In the genomic region with DNA sequence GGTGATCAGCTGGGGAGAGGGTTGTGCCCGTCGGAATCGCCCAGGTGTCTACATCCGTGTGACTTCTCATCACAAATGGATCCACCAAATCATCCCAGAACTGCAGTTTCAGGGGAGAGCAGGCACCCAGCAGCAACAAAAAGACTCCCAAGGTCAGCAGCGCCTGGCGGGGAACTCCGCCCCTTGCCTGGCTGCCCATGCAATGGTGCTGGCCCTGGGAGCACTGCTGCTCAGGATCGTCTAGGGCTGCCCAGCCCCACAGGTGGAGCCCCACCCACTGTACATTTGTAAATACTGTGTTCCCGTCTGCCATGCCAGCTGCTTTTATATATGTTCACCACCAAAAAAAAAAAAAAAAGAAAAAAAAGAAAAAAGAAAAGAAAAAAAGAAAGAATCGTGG, we compare ENCODE assay signal across 29 mouse cellular contexts. TPM values are rescaled to one million over a fixed set of nuclear protein-coding genes. Genes with fewer than 3 reads are reported as not detected.
A peak's percentile ranks its signal among the peaks of the same experiment; 100 is the strongest.
DNase-seq lines count a peak whose midpoint lies in the region; ATAC-seq and TF ChIP-seq lines count a peak whose summit lies in the region.
"Had no signal": no experiment of that assay in that cellular context is flagged by ENCODE, and none has a peak within 500 bp of the region (broad histone marks: within the 10 kb centered on the region; RNA-seq: fewer than 3 reads in every experiment).

No protein-coding gene starts in this region.

- H3K4me2 ChIP-seq in intestine, embryonic 15.5 days (replicated peaks) = no peak overlapping the region
- H3K4me2 ChIP-seq in intestine, postnatal 0 days (replicated peaks; ENCODE audit: low read depth) = no peak overlapping the region
- no peak overlapping the region for H3K4me2 ChIP-seq in lung, postnatal 0 days (replicated peaks; ENCODE audit: low read depth, low read length)
- H3K4me2 ChIP-seq: forebrain, embryonic 13.5 days; heart, embryonic 13.5 days; hindbrain, embryonic 14.5 days had no signal

- H3K4me3 ChIP-seq in intestine, embryonic 15.5 days (replicated peaks) = no peak overlapping the region
- no peak overlapping the region for H3K4me3 ChIP-seq in intestine, postnatal 0 days (ENCODE audit: low read depth, low read length)
- no peak overlapping the region for H3K4me3 ChIP-seq in lung, postnatal 0 days (ENCODE audit: low read depth, low read length)
- H3K4me3 ChIP-seq: forebrain, embryonic 10.5 days; forebrain, embryonic 13.5 days; heart, adult 2 months; heart, embryonic 10.5 days; heart, embryonic 13.5 days had no signal

- WGBS in intestine, embryonic 15.5 days = 69% methylated on average over 10 of the region's 10 CpGs
- WGBS in intestine, postnatal 0 days = 68% methylated on average over 10 of the region's 10 CpGs
- 73% methylated on average over 10 of the region's 10 CpGs for WGBS in lung, postnatal 0 days

- H3K4me1 ChIP-seq in intestine, embryonic 15.5 days (replicated peaks) = 0 out of 2 replicates have a peak, but pooled peaks cover 4% of the 10 kb centered on the region
- H3K4me1 ChIP-seq in intestine, postnatal 0 days (replicated peaks; ENCODE audit: control insufficient read depth, insufficient read depth, low read length) = 0 out of 2 replicates have a peak, but pooled peaks cover 3% of the 10 kb centered on the region
- H3K4me1 ChIP-seq in lung, postnatal 0 days (ENCODE audit: insufficient read depth, low read depth, low read length) = no peaks in the 10 kb centered on the region
- H3K4me1 ChIP-seq: forebrain, embryonic 10.5 days; forebrain, embryonic 13.5 days; heart, embryonic 10.5 days; heart, embryonic 13.5 days had no signal

- peaks cover 7% of the 10 kb centered on the region for H3K36me3 ChIP-seq in intestine, embryonic 15.5 days
- peaks cover 30% of the 10 kb centered on the region for H3K36me3 ChIP-seq in intestine, postnatal 0 days (ENCODE audit: control insufficient read depth, insufficient read depth)
- H3K36me3 ChIP-seq in lung, postnatal 0 days (ENCODE audit: insufficient read depth, low read length) = peaks cover 3% of the 10 kb centered on the region; the same call in 1 of the 2 replicates

- no peak overlapping the region for H3K27ac ChIP-seq in intestine, embryonic 15.5 days
- no peak overlapping the region for H3K27ac ChIP-seq in intestine, postnatal 0 days (ENCODE audit: low read depth, low read length)
- H3K27ac ChIP-seq in lung, postnatal 0 days (ENCODE audit: low read length) = no peak overlapping the region
- H3K27ac ChIP-seq: forebrain, embryonic 10.5 days; forebrain, embryonic 13.5 days; heart, adult 2 months; heart, embryonic 10.5 days; heart, embryonic 13.5 days; hindbrain, embryonic 14.5 days; hindbrain, postnatal 0 days had no signal

- no peaks in the 10 kb centered on the region for H3K27me3 ChIP-seq in intestine, embryonic 15.5 days (replicated peaks)
- H3K27me3 ChIP-seq in intestine, postnatal 0 days (replicated peaks; ENCODE audit: control insufficient read depth, insufficient read depth, low read length) = no peaks in the 10 kb centered on the region
- H3K27me3 ChIP-seq in lung, postnatal 0 days (replicated peaks; ENCODE audit: insufficient read depth, low read length) = no peaks in the 10 kb centered on the region
- H3K27me3 ChIP-seq: forebrain, embryonic 13.5 days; heart, embryonic 13.5 days had no signal

- peak; percentile 55 for DNase-seq in adrenal gland, postnatal 10 days
- DNase-seq in adrenal gland, postnatal 25 days = peak; percentile 46
- no peak for DNase-seq in lung, postnatal 0 days (ENCODE audit: low spot score)
- DNase-seq: cerebellum, adult 18-20 months; cerebellum, adult 9-10 months; cerebellum, postnatal 14 days; gastrocnemius, postnatal 10 days; gastrocnemius, postnatal 36 days; heart, adult 2 months; heart, postnatal 14 days; heart, postnatal 4 days; kidney, adult 11 months had no signal

- 0 out of 2 replicates have a peak, but pooled peaks have one; percentile 69 for ATAC-seq in intestine, embryonic 15.5 days
- ATAC-seq in intestine, postnatal 0 days = no peak
- ATAC-seq in lung, postnatal 0 days = no peak
- no peak for ATAC-seq in cerebellum, adult (ENCODE audit: insufficient number of reproducible peaks, low FRiP score, low TSS enrichment)
- ATAC-seq: CD4-positive, CD25-positive, alpha-beta regulatory T cell, adult 4 months; forebrain, embryonic 13.5 days; forebrain, embryonic 16.5 days; hindbrain, postnatal 0 days; inflammation-experienced regulatory T-cells, adult 6 months had no signal

- H3K9me3 ChIP-seq in intestine, embryonic 15.5 days = no peaks in the 10 kb centered on the region
- H3K9me3 ChIP-seq in intestine, postnatal 0 days (ENCODE audit: control insufficient read depth) = no peaks in the 10 kb centered on the region
- H3K9me3 ChIP-seq in lung, postnatal 0 days (ENCODE audit: low read length) = no peaks in the 10 kb centered on the region
- H3K9me3 ChIP-seq: forebrain, embryonic 10.5 days; forebrain, embryonic 13.5 days; heart, embryonic 10.5 days; heart, embryonic 13.5 days had no signal

- no peak for TF ChIP-seq CTCF in intestine, postnatal 0 days (IDR thresholded peaks at IDR 0.05; ENCODE audit: low read depth)
- TF ChIP-seq CTCF in lung, postnatal 0 days (IDR thresholded peaks at IDR 0.05) = no peak

- TF ChIP-seq EP300 in lung, postnatal 0 days (IDR thresholded peaks at IDR 0.05) = no peak

- H3K9ac ChIP-seq in intestine, embryonic 15.5 days = no peak overlapping the region
- no peak overlapping the region for H3K9ac ChIP-seq in intestine, postnatal 0 days (ENCODE audit: low read depth, low read length)
- H3K9ac ChIP-seq in lung, postnatal 0 days (replicated peaks; ENCODE audit: low read depth) = no peak overlapping the region
- H3K9ac ChIP-seq: forebrain, embryonic 13.5 days; heart, embryonic 13.5 days; hindbrain, embryonic 14.5 days had no signal

RNA-seq across cellular contexts. Expression of gene Prss27, which starts 7.7 kb away (rescaled TPM):
- 0.11 and 0.18 TPM in 2 replicates for polyA plus RNA-seq in intestine, embryonic 15.5 days (2015; fragmentation: Nextera tagmentation; extraction: Ambion mirVana)
- 0.12 and 0.18 TPM in 2 replicates for polyA plus RNA-seq in intestine, postnatal 0 days (2015; fragmentation: Nextera tagmentation; extraction: Ambion mirVana)
- under 1 TPM; 0.70 to 0.99 TPM for total RNA-seq in adrenal gland, postnatal 10 days (2021)
- total RNA-seq in adrenal gland, postnatal 25 days (2021) = 0.43 TPM in 1 of 2 replicates, not detected in the other
- 0.18 TPM in 2 replicates for polyA plus RNA-seq in lung, postnatal 0 days (2015; fragmentation: Nextera tagmentation; extraction: Ambion mirVana)
- total RNA-seq: gastrocnemius, adult 18-20 months; gastrocnemius, postnatal 10 days; gastrocnemius, postnatal 36 days; granulocyte monocyte progenitor cell, adult 5-6 weeks; heart, adult 2 months; heart, postnatal 14 days; heart, postnatal 4 days; hindbrain, postnatal 0 days; MEL had no signal
- polyA plus RNA-seq: CD4-positive, CD25-positive, alpha-beta regulatory T cell, adult 4 months; embryonic facial prominence, embryonic 11.5 days; heart, adult 2 months; hindbrain, postnatal 0 days had no signal

RNA-seq across cellular contexts. Expression of gene Kctd5, which starts 27.7 kb away (rescaled TPM):
- polyA plus RNA-seq in intestine, embryonic 15.5 days (2015; fragmentation: Nextera tagmentation; extraction: Ambion mirVana) = 64.5 and 66.6 TPM in 2 replicates
- polyA plus RNA-seq in intestine, postnatal 0 days (2015; fragmentation: Nextera tagmentation; extraction: Ambion mirVana) = 58.5 and 61.3 TPM in 2 replicates
- total RNA-seq in adrenal gland, postnatal 10 days (2021) = 10 to 100 TPM; 19.1 to 23.0 TPM
- 15.4 and 17.2 TPM in 2 replicates for total RNA-seq in adrenal gland, postnatal 25 days (2021)
- 34.3 and 36.9 TPM in 2 replicates for polyA plus RNA-seq in lung, postnatal 0 days (2015; fragmentation: Nextera tagmentation; extraction: Ambion mirVana)

RNA-seq across cellular contexts. Expression of gene Prss22, which starts 47.7 kb away (rescaled TPM):
- not detected in 2 replicates for polyA plus RNA-seq in intestine, embryonic 15.5 days (2015; fragmentation: Nextera tagmentation; extraction: Ambion mirVana)
- polyA plus RNA-seq in intestine, postnatal 0 days (2015; fragmentation: Nextera tagmentation; extraction: Ambion mirVana) = 0.09 TPM in 1 of 2 replicates, not detected in the other
- total RNA-seq in adrenal gland, postnatal 10 days (2021) = not detected
- total RNA-seq in adrenal gland, postnatal 25 days (2021) = not detected in 2 replicates
- 0.57 and 0.77 TPM in 2 replicates for polyA plus RNA-seq in lung, postnatal 0 days (2015; fragmentation: Nextera tagmentation; extraction: Ambion mirVana)
- total RNA-seq: gastrocnemius, adult 18-20 months; gastrocnemius, postnatal 10 days; gastrocnemius, postnatal 36 days; granulocyte monocyte progenitor cell, adult 5-6 weeks; heart, adult 2 months; heart, postnatal 14 days; heart, postnatal 4 days; MEL had no signal
- polyA plus RNA-seq: CD4-positive, CD25-positive, alpha-beta regulatory T cell, adult 4 months; forebrain, embryonic 13.5 days; forebrain, embryonic 16.5 days; heart, adult 2 months; heart, embryonic 16.5 days; hindbrain, embryonic 14.5 days; hindbrain, postnatal 0 days; inflammation-experienced regulatory T-cells, adult 6 months had no signal
